Mouse (Mus musculus) ES-E14 (cell line): ENCODE data around the gene Myo3b. TPM values are rescaled to one million over a fixed set of nuclear protein-coding genes. Genes with fewer than 3 reads are reported as not detected.

Experiments used
- DNase-seq: peaks from one replicate; pipeline ENCODE4 v3.0.0-alpha.2; 2013; ENCODE audit warnings: low read depth, low spot score
- H3K27ac ChIP-seq: 2 replicates; pipeline ENCODE4 v1.5.1; 2012; ENCODE audit warnings: low read depth, mild to moderate bottlenecking, low read length, moderate library complexity, mixed read lengths; ENCODE audit not compliant: poor library complexity, insufficient read depth, severe bottlenecking
- H3K36me3 ChIP-seq: 2 replicates; pipeline ENCODE4 v1.6.1; 2012; ENCODE audit warnings: mild to moderate bottlenecking, low read length, moderate library complexity, mixed read lengths; ENCODE audit not compliant: control insufficient read depth, poor library complexity, insufficient read depth, severe bottlenecking
- H3K4me1 ChIP-seq, 2 experiments: fragments of 150-350 bp in 1 of 2; sonication (generic) in 1 of 2; 2 replicates each; pipeline ENCODE4 v1.6.1; 2012; ENCODE audit warnings: low read length in 2 of 2, mild to moderate bottlenecking in 1 of 2, mixed read lengths in 1 of 2; ENCODE audit not compliant: control insufficient read depth in 2 of 2, insufficient read depth in 2 of 2, poor library complexity in 1 of 2
- H3K4me3 ChIP-seq, 2 experiments: fragments of 150-350 bp in 1 of 2; sonication (generic) in 1 of 2; 2 replicates each; pipeline ENCODE4 v1.5.1; 2012; ENCODE audit warnings: low read length in 2 of 2, low read depth in 1 of 2, mild to moderate bottlenecking in 1 of 2, mixed read lengths in 1 of 2; ENCODE audit not compliant: insufficient read depth in 1 of 2, poor library complexity in 1 of 2, severe bottlenecking in 1 of 2
- H3K9ac ChIP-seq: 2 replicates; pipeline ENCODE4 v1.6.1; 2012; ENCODE audit warnings: low read depth, mild to moderate bottlenecking, low read length, mixed read lengths; ENCODE audit not compliant: poor library complexity, insufficient read depth, severe bottlenecking
- H3K9me3 ChIP-seq: fragments of 150-350 bp; sonication (generic); 2 replicates; pipeline ENCODE4 v1.6.1; 2012; ENCODE audit warnings: low read depth, mild to moderate bottlenecking, low read length; ENCODE audit not compliant: control insufficient read depth, insufficient read depth
- CHD2 ChIP-seq: IDR thresholded peaks from 2 replicates; pipeline ENCODE4 v1.6.1; 2014; ENCODE audit warnings: mild to moderate bottlenecking, low read depth, low read length, inconsistent platforms
- HCFC1 ChIP-seq: IDR thresholded peaks from 2 replicates; pipeline ENCODE4 v1.6.1; 2012; ENCODE audit warnings: low read length, inconsistent platforms, borderline replicate concordance; ENCODE audit not compliant: insufficient read depth
- MAFK ChIP-seq: IDR thresholded peaks from 2 replicates; pipeline ENCODE4 v1.6.1; 2014; ENCODE audit warnings: mild to moderate bottlenecking, low read depth, low read length, inconsistent platforms; ENCODE audit not compliant: insufficient read depth
- ZC3H11A ChIP-seq: IDR thresholded peaks from 2 replicates; pipeline ENCODE4 v1.6.1; 2012; ENCODE audit warnings: low read depth, mild to moderate bottlenecking, inconsistent platforms, low read length, borderline replicate concordance
- ZNF384 ChIP-seq: IDR thresholded peaks from 2 replicates; pipeline ENCODE4 v1.6.1; 2012; ENCODE audit warnings: low read depth, low read length, inconsistent platforms
- in situ Hi-C, 2 experiments: fragments of 600-800 bp; cut with MboI; formaldehyde crosslinking; loops; one replicate each; pipeline ENCODE4 v1.15.1; 2025; ENCODE audit warnings: low sequenced_read_pairs in 2 of 2, inconsistent platforms in 1 of 2; ENCODE audit not compliant: unreplicated experiment in 2 of 2
- total RNA-seq: library from RNA; depleted of rRNA; stranded (reverse); fragments of 300-350 nt; gene quantifications from 2 replicates; pipeline ENCODE4 v1.2.3, GENCODE M21; 2012

Gene Myo3b
- total RNA-seq, 1 experiment = 0.13 TPM

DNA sequence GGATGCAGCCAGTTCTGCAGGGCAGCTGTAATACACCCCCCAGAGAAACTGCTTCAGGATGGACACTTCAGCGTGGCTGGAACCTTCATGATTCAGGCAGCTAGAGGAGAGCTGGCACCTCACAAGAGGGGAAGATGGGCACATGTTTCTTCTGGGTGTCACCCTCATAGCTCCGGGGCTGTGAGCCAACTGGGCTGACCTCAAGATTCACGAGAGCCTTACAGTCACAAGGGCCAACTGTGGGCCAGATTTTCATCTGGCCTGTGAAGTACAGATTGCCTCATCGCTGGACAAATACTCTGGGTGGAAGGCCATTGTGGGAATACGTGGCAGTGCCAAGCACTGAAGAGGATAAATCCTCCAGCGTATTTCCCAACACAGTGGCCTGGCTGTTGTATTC lies 294.6 kb downstream of the Myo3b start:
- in situ Hi-C loops = no loop called here

DNA sequence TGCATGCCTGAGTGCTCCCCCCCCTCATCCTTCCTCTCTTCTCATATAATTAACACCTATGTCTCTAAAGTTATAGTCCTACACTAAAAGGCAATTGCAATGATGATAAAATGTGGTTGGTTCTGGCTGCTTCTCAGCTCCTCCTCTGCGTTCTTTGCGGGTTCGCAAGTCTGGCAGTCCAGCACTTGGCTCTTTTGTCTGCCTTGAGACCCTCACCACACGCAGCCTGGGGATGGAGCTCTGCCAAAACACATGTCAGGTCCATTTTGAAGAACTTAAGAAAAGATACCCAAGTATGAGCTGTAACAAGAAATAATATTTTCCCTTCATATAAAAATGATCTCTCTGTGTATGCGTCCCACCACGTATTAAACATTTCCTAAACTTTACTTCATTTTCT lies 297.6 kb downstream of the Myo3b start:
- H3K36me3 ChIP-seq = no peaks in the 10 kb centered on the region
- H3K4me1 ChIP-seq = peaks cover 4 to 5% of the 10 kb centered on the region in 2 experiments; a peak in 2 of 4 replicates
- no peak for TF ChIP-seq ZC3H11A
- no peak for TF ChIP-seq MAFK
- TF ChIP-seq HCFC1 = no peak
- no peak for TF ChIP-seq CHD2
- no peak for TF ChIP-seq ZNF384
- H3K9me3 ChIP-seq = no peaks in the 10 kb centered on the region
- in situ Hi-C loops = no loop called here
- no peak for DNase-seq
- H3K9ac ChIP-seq = no peak overlapping the region
- no peak overlapping the region for H3K4me3 ChIP-seq
- H3K27ac ChIP-seq = no peak overlapping the region

More for the DNA sequence above, 294.6 kb downstream of the Myo3b start:
- H3K4me1 ChIP-seq = no peaks in the 10 kb centered on the region
- DNase-seq = no peak
- H3K27ac ChIP-seq = no peak overlapping the region
- no peaks in the 10 kb centered on the region for H3K9me3 ChIP-seq
- no peak overlapping the region for H3K9ac ChIP-seq
- TF ChIP-seq CHD2 (no peak), ZNF384 (no peak), MAFK (no peak), HCFC1 (no peak), ZC3H11A (no peak)
- H3K4me3 ChIP-seq = no peak overlapping the region
- no peaks in the 10 kb centered on the region for H3K36me3 ChIP-seq

DNA sequence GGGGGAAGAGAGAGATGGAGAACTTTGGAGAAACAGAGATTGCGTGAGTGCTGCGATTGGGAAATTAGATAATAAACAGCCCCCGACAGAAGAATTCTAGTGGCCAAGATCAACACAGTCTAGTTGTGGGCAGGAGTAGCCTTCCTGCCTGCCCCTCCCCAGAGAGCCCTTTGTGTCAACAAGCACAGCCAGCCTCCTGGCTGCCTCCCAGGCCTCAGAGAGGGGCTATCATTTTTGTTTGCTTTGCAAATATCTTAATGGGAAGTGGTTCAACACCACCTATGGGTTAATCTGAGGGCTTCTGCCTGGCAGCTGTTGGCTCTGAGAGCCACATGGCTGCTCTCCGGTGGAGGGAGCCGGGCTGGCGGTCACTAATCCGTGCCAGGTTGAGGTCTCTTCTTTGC lies 298.3 kb downstream of the Myo3b start:
- no peaks in the 10 kb centered on the region for H3K9me3 ChIP-seq
- no peak overlapping the region for H3K27ac ChIP-seq
- H3K4me1 ChIP-seq = peaks cover 4 to 5% of the 10 kb centered on the region in 2 experiments; a peak in 2 of 4 replicates
- no peak for TF ChIP-seq MAFK
- no peak for TF ChIP-seq CHD2
- no peak for TF ChIP-seq HCFC1
- no peak for TF ChIP-seq ZNF384
- TF ChIP-seq ZC3H11A = no peak
- no peak overlapping the region for H3K9ac ChIP-seq
- no peak for DNase-seq
- H3K36me3 ChIP-seq = no peaks in the 10 kb centered on the region
- in situ Hi-C loops = no loop called here
- no peak overlapping the region; a peak in 1 of 4 replicates for H3K4me3 ChIP-seq

DNA sequence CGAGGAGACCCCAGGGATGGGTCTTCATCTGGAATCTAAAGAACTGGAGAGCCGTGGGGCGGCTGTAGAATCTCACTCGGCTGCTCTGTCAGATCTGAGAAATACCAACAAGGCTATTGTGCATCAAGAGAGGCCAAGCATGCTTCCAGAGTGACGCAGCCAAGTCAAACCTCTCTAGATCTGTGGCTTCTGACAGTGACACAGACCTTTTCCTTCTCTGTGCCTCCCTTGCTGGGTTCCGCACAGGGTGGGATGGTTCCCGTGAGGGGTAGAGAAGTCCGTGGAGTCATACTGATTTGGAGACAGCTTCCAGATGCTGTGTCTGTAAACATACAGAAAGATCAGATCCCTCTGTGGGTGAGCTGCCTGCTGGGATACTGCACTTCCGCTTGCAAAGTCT lies 298.9 kb downstream of the Myo3b start:
- no peak overlapping the region for H3K4me3 ChIP-seq
- no peak for TF ChIP-seq HCFC1
- TF ChIP-seq ZNF384 = no peak
- TF ChIP-seq ZC3H11A = no peak
- no peak for TF ChIP-seq CHD2
- TF ChIP-seq MAFK = no peak
- in situ Hi-C loops = no loop called here
- H3K9me3 ChIP-seq = no peaks in the 10 kb centered on the region
- no peaks in the 10 kb centered on the region for H3K36me3 ChIP-seq
- no peak for DNase-seq
- no peak overlapping the region for H3K27ac ChIP-seq
- peaks cover 4 to 5% of the 10 kb centered on the region in 2 experiments; a peak in 2 of 4 replicates for H3K4me1 ChIP-seq
- H3K9ac ChIP-seq = no peak overlapping the region

DNA sequence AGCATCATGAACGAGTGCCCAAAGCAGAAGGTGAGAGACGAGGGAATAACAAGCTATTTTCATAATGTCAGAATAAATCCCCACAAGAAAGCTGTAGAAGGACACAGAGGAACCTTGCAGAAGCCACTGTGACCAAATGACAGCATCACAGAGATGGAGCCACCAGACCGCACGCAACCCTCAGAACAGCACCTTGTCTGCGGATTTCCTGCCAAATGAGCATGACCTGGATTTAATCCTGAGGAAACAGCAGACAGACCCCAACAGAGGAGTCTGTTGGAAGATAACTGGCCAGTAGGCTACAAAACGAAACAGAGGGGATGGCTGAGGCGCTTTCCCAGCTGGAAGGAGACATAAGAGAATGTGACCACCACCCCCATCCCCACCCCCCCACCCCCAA lies 300.1 kb downstream of the Myo3b start:
- Histone ChIP-seq H3K27ac (no peak overlapping the region), H3K4me1 (peaks cover 4 to 5% of the 10 kb centered on the region in 2 experiments; a peak in 2 of 4 replicates), H3K9me3 (no peaks in the 10 kb centered on the region), H3K4me3 (no peak overlapping the region), H3K9ac (no peak overlapping the region), H3K36me3 (no peaks in the 10 kb centered on the region)
- in situ Hi-C loops = no loop called here
- DNase-seq = no peak
- TF ChIP-seq ZNF384 = no peak
- no peak for TF ChIP-seq CHD2
- TF ChIP-seq ZC3H11A = no peak
